Mouse (Mus musculus) cerebellum, postnatal 25 days (tissue): ENCODE data around the gene 2610028H24Rik.
A peak's percentile ranks its signal among the peaks of the same experiment; 100 is the strongest.

Source experiments
- DNase-seq, 2 experiments: peaks; one replicate each; pipeline ENCODE4 v3.0.0; 2021; ENCODE audit warnings: mixed read lengths in 2 of 2

Gene 2610028H24Rik

GRCm38 (mm10) chr10:76448851-76449250 is at the start of gene 2610028H24Rik:
Gene 2610028H24Rik (plus strand): TSS chr10:76449081.
- no peak for DNase-seq

GRCm38 (mm10) chr10:76408520-76408919 is 40.4 kb upstream of the 2610028H24Rik start:
- no peak for DNase-seq

- peak; percentile 67 to 69 for DNase-seq
These were observed 32.1 kb upstream of the 2610028H24Rik start for GRCm38 (mm10) chr10:76416811-76417210.

- DNase-seq, result no peak
These were observed 23.2 kb upstream of the 2610028H24Rik start for GRCm38 (mm10) chr10:76425674-76426073.

GRCm38 (mm10) chr10:76433925-76434324 is 15.0 kb upstream of the 2610028H24Rik start:
- no peak for DNase-seq

- no peak for DNase-seq
These were observed 9.6 kb upstream of the 2610028H24Rik start for GRCm38 (mm10) chr10:76439107-76439890.

- no peak for DNase-seq
These were observed 8.6 kb upstream of the 2610028H24Rik start, which contains the start of gene AC141477.1 for GRCm38 (mm10) chr10:76440281-76440680. Gene AC141477.1 (minus strand): TSS chr10:76440444.

GRCm38 (mm10) chr10:76442178-76443088 is 6.4 kb upstream of the 2610028H24Rik start, which contains the start of gene Pcnt:
Gene Pcnt (minus strand): TSS chr10:76442786.
- DNase-seq, result peak; percentile 97 to 98

- no peak for DNase-seq
These were observed 2.7 kb upstream of the 2610028H24Rik start for GRCm38 (mm10) chr10:76445996-76446681.

- no peak for DNase-seq
These were observed 1.3 kb upstream of the 2610028H24Rik start for GRCm38 (mm10) chr10:76447406-76448229.

GRCm38 (mm10) chr10:76455289-76455688 is 6.4 kb downstream of the 2610028H24Rik start:
- DNase-seq, result peak; percentile 52 to 71

GRCm38 (mm10) chr10:76461255-76461654 is 12.4 kb downstream of the 2610028H24Rik start:
- DNase-seq, result no peak

- DNase-seq, result no peak
These were observed 13.4 kb downstream of the 2610028H24Rik start for GRCm38 (mm10) chr10:76462312-76462711.

- DNase-seq, result no peak
These were observed 13.8 kb downstream of the 2610028H24Rik start for GRCm38 (mm10) chr10:76462721-76463120.

- DNase-seq, result peak; percentile 92 to 93
These were observed 19.6 kb downstream of the 2610028H24Rik start, which contains the start of the genes Mcm3ap and Ybey for GRCm38 (mm10) chr10:76468203-76469162. Gene Mcm3ap (plus strand): TSS chr10:76468927. Gene Ybey (minus strand): TSS chr10:76469114.

- DNase-seq, result no peak
These were observed 24.9 kb downstream of the 2610028H24Rik start for GRCm38 (mm10) chr10:76473759-76474158.

GRCm38 (mm10) chr10:76480851-76481250 is 32.0 kb downstream of the 2610028H24Rik start:
- no peak for DNase-seq

- DNase-seq, result no peak
These were observed 32.6 kb downstream of the 2610028H24Rik start for GRCm38 (mm10) chr10:76481480-76481879.

GRCm38 (mm10) chr10:76486302-76486701 is 37.4 kb downstream of the 2610028H24Rik start:
- no peak for DNase-seq

- no peak for DNase-seq
These were observed 39.4 kb downstream of the 2610028H24Rik start for GRCm38 (mm10) chr10:76488265-76488664.
